Mouse (Mus musculus) left cerebral cortex, postnatal 4 days (tissue): ENCODE results near the gene Trim67. TPM values are rescaled to one million over a fixed set of nuclear protein-coding genes. Genes with fewer than 3 reads are reported as not detected.
A peak's percentile ranks its signal among the peaks of the same experiment; 100 is the strongest.

Experiments
- DNase-seq: peaks from one replicate; pipeline ENCODE4 v3.0.0-alpha.2; 2022
- intact Hi-C: fragments of 180-260 bp; cut with DNase I; formaldehyde crosslinking; loops from one replicate; pipeline ENCODE4 v1.15.1; 2025
- total RNA-seq, 2 experiments: library from RNA; stranded (reverse); gene quantifications; 2 replicates each; pipeline ENCODE4 v1.2.3; 2021

The Trim67 gene
- total RNA-seq: 100 to 1,000 TPM; 251 to 271 TPM

- intact Hi-C loops: no loop called here
- DNase-seq: peak; percentile 96
These were observed at the start of gene Trim67 for GRCm38 (mm10) chr8:124792708-124793107. Gene Trim67, plus strand, starts transcription at chr8:124793092.

GRCm38 (mm10) chr8:124746661-124747060 is 46.2 kb upstream of the Trim67 start:
- DNase-seq: no peak
- intact Hi-C loops: no loop called here

- DNase-seq: no peak
- intact Hi-C loops: no loop called here
These were observed 41.7 kb upstream of the Trim67 start for GRCm38 (mm10) chr8:124751191-124751590.

- intact Hi-C loops: no loop called here
- peak; percentile 25 for DNase-seq
These were observed 41.2 kb upstream of the Trim67 start, which contains the start of gene Fam89a for GRCm38 (mm10) chr8:124751709-124752173. Gene Fam89a, minus strand, starts transcription at chr8:124751832.

- intact Hi-C loops: no loop called here
- DNase-seq: no peak
These were observed 40.5 kb upstream of the Trim67 start for GRCm38 (mm10) chr8:124752325-124752862.

- intact Hi-C loops: no loop called here
- DNase-seq: peak; percentile 19
These were observed 38.6 kb upstream of the Trim67 start for GRCm38 (mm10) chr8:124754101-124754791.

- no peak for DNase-seq
- intact Hi-C loops: no loop called here
These were observed 38.1 kb upstream of the Trim67 start for GRCm38 (mm10) chr8:124754792-124755190.

- intact Hi-C loops: no loop called here
- DNase-seq: no peak
These were observed 37.4 kb upstream of the Trim67 start for GRCm38 (mm10) chr8:124755481-124755880.

GRCm38 (mm10) chr8:124756153-124756552 is 36.7 kb upstream of the Trim67 start:
- no peak for DNase-seq
- intact Hi-C loops: no loop called here

GRCm38 (mm10) chr8:124756601-124757000 is 36.3 kb upstream of the Trim67 start:
- intact Hi-C loops: no loop called here

GRCm38 (mm10) chr8:124758544-124758943 is 34.3 kb upstream of the Trim67 start:
- DNase-seq: peak; percentile 56
- intact Hi-C loops: no loop called here

More at GRCm38 (mm10) chr8:124756601-124757000, 36.3 kb upstream of the Trim67 start:
- no peak for DNase-seq

- no peak for DNase-seq
- intact Hi-C loops: no loop called here
These were observed 29.8 kb upstream of the Trim67 start for GRCm38 (mm10) chr8:124763061-124763460.

GRCm38 (mm10) chr8:124772389-124772788 is 20.5 kb upstream of the Trim67 start:
- intact Hi-C loops: no loop called here
- no peak for DNase-seq

- peak; percentile 84 for DNase-seq
- intact Hi-C loops: no loop called here
These were observed 17.2 kb upstream of the Trim67 start for GRCm38 (mm10) chr8:124775695-124776094.

GRCm38 (mm10) chr8:124780236-124780635 is 12.7 kb upstream of the Trim67 start:
- peak; percentile 24 for DNase-seq
- intact Hi-C loops: no loop called here

- intact Hi-C loops: no loop called here
- no peak for DNase-seq
These were observed 10.5 kb upstream of the Trim67 start for GRCm38 (mm10) chr8:124782431-124782830.

GRCm38 (mm10) chr8:124783228-124783627 is 9.7 kb upstream of the Trim67 start:
- intact Hi-C loops: no loop called here
- DNase-seq: no peak

- peak; percentile 41 for DNase-seq
- intact Hi-C loops: no loop called here
These were observed 8.3 kb upstream of the Trim67 start for GRCm38 (mm10) chr8:124784613-124785012.

GRCm38 (mm10) chr8:124790676-124791075 is 2.2 kb upstream of the Trim67 start:
- intact Hi-C loops: no loop called here
- no peak for DNase-seq

GRCm38 (mm10) chr8:124791751-124792150 is 1.1 kb upstream of the Trim67 start:
- DNase-seq: peak; percentile 45
- intact Hi-C loops: no loop called here

- DNase-seq: peak; percentile 80
- intact Hi-C loops: no loop called here
These were observed 706 bp upstream of the Trim67 start for GRCm38 (mm10) chr8:124792186-124792585.

GRCm38 (mm10) chr8:124793172-124793651 is 320 bp downstream of the Trim67 start:
- intact Hi-C loops: no loop called here
- DNase-seq: peak; percentile 92
